Mouse (Mus musculus) MEL (cell line): Measurements from ENCODE around the gene Arfip1.

Experiments used
- CTCF ChIP-seq, 3 experiments: IDR thresholded peaks in 2 of 3; conservative IDR thresholded peaks in 1 of 3; 2 replicates each; pipeline ENCODE4 v1.5.1; 2011 to 2012; ENCODE audit warnings: low read length in 3 of 3, low read depth in 2 of 3, mild to moderate bottlenecking in 2 of 3, improper control_type of control experiment in 1 of 3, inconsistent platforms in 1 of 3, mixed read lengths in 1 of 3, moderate library complexity in 1 of 3; ENCODE audit not compliant: control insufficient read depth in 1 of 3, insufficient read depth in 1 of 3, poor library complexity in 1 of 3, severe bottlenecking in 1 of 3
- MAX ChIP-seq: IDR thresholded peaks from 2 replicates; pipeline ENCODE4 v1.6.1; 2011; ENCODE audit warnings: low read length, improper control_type of control experiment
- RCOR1 ChIP-seq: IDR thresholded peaks from 2 replicates; pipeline ENCODE4 v1.6.1; 2012; ENCODE audit warnings: low read depth, mild to moderate bottlenecking, inconsistent platforms, low read length, improper control_type of control experiment
- USF1 ChIP-seq: IDR thresholded peaks from 2 replicates; pipeline ENCODE4 v1.6.1; 2014; ENCODE audit warnings: low read depth, mild to moderate bottlenecking, inconsistent platforms, low read length, improper control_type of control experiment, moderate library complexity
- ZNF384 ChIP-seq: IDR thresholded peaks from 2 replicates; pipeline ENCODE4 v1.6.1; 2012; ENCODE audit warnings: low read depth, mild to moderate bottlenecking, inconsistent platforms, low read length, improper control_type of control experiment

DNA sequence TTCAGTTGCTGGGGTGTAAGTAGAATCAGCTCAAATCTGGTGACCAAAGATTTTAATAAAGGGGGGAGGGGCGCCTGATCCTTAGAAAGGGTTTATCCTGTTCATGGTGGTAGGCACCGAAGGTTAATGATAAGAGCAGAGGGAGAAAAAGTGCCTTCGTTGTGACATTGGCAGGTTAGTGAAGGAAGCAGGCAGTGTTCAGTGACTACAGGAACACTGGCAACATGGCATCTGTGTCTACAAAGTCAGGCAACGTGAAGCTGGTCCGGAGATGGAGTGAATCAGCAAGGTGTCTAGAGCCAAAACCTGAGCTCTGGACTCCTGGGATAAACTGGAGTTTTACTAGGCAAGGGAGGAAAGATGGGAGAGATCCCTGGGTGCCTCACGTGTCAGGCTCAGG, 16.3 kb upstream of the Arfip1 start:
- TF ChIP-seq MAX (no peak), ZNF384 (no peak), RCOR1 (no peak), CTCF (IDR thresholded peaks at IDR 0.05 in 2 of 3, conservative IDR thresholded peaks at IDR 0.05 in 1 of 3; ENCODE audit: control insufficient read depth in 1 of 3, insufficient read depth in 1 of 3, low read depth in 2 of 3, low read length in 3 of 3, poor library complexity in 1 of 3, severe bottlenecking in 1 of 3) (no peak), USF1 (no peak)
